In the genomic region with DNA sequence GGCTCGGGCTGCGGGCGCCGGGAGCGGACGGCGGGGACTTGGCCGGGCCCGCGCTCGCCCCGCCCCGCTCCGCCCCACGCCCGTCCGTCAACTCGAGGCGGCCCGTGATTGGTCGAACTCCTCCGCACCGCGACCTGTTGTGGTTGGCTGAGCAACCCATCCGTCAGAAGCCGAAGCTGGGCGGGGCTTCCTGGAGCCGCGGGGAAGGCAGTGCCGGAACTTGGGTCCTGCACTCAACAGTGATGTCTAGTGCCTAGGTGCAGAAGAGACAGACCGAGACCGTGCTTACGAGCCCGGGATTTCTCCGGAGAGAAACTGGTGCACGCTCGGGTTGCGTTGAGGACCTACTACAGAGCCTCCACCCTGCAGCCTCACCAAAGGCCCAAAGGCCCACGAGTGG, we compare ENCODE assay signal across 7 mouse cellular contexts. TPM values are rescaled to one million over a fixed set of nuclear protein-coding genes. Genes with fewer than 3 reads are reported as not detected.
DNase-seq lines count a peak whose midpoint lies in the region; ATAC-seq lines count a peak whose summit lies in the region.

A gene (minus strand): TSS at position 58 of the 400 bp plus-strand sequence.
A gene (plus strand): TSS at position 210 of the 400 bp plus-strand sequence.

- no peaks in the 10 kb centered on the region for H3K27me3 ChIP-seq in embryonic facial prominence, embryonic 10.5 days (replicated peaks; ENCODE audit: low read depth, poor library complexity, severe bottlenecking)
- H3K27me3 ChIP-seq in limb, embryonic 10.5 days (ENCODE audit: low read depth, poor library complexity, severe bottlenecking): no peaks in the 10 kb centered on the region
- H3K27me3 ChIP-seq in midbrain, embryonic 13.5 days: no peaks in the 10 kb centered on the region

- H3K4me1 ChIP-seq in embryonic facial prominence, embryonic 10.5 days: peaks cover 34% of the 10 kb centered on the region
- peaks cover 32% of the 10 kb centered on the region for H3K4me1 ChIP-seq in limb, embryonic 10.5 days
- peaks cover 32% of the 10 kb centered on the region for H3K4me1 ChIP-seq in midbrain, embryonic 13.5 days (replicated peaks)

- peak within 1 kb of the TSS; percentile 98 for H3K4me2 ChIP-seq in midbrain, embryonic 13.5 days (replicated peaks)

- DNase-seq in adrenal gland, postnatal 10 days: peak; percentile 99
- peak; percentile 99 for DNase-seq in embryonic facial prominence, embryonic 10.5 days (ENCODE audit: low spot score)
- DNase-seq in kidney, adult 11 months: peak; percentile 97
- peak; percentile 99 for DNase-seq in limb, embryonic 10.5 days (ENCODE audit: low spot score)
- DNase-seq in spleen, adult 12 weeks (ENCODE audit: low spot score): peak; percentile 98

- H3K4me3 ChIP-seq in embryonic facial prominence, embryonic 10.5 days: peak within 1 kb of the TSS; percentile 95
- peak within 1 kb of the TSS; percentile 85 for H3K4me3 ChIP-seq in limb, embryonic 10.5 days
- peak within 1 kb of the TSS; percentile 77 for H3K4me3 ChIP-seq in midbrain, embryonic 13.5 days (replicated peaks)

- WGBS in embryonic facial prominence, embryonic 10.5 days: under 1% methylated on average over 39 of the region's 39 CpGs
- under 1% methylated on average over 29 of the region's 39 CpGs for WGBS in limb, embryonic 10.5 days
- WGBS in midbrain, embryonic 13.5 days: under 1% methylated on average over 36 of the region's 39 CpGs

- peak within 1 kb of the TSS; percentile 93 for H3K27ac ChIP-seq in embryonic facial prominence, embryonic 10.5 days (replicated peaks)
- H3K27ac ChIP-seq in limb, embryonic 10.5 days: peak within 1 kb of the TSS; percentile 92
- H3K27ac ChIP-seq in midbrain, embryonic 13.5 days: peak within 1 kb of the TSS; percentile 85

- no peaks in the 10 kb centered on the region for H3K9me3 ChIP-seq in embryonic facial prominence, embryonic 10.5 days
- H3K9me3 ChIP-seq in limb, embryonic 10.5 days (replicated peaks): no peaks in the 10 kb centered on the region
- H3K9me3 ChIP-seq in midbrain, embryonic 13.5 days: no peaks in the 10 kb centered on the region

- H3K36me3 ChIP-seq in embryonic facial prominence, embryonic 10.5 days (replicated peaks): peaks cover 41% of the 10 kb centered on the region
- peaks cover 39% of the 10 kb centered on the region for H3K36me3 ChIP-seq in limb, embryonic 10.5 days
- H3K36me3 ChIP-seq in midbrain, embryonic 13.5 days: peaks cover 34% of the 10 kb centered on the region

- peak; percentile 89 for ATAC-seq in granulocyte monocyte progenitor cell, adult 5-6 weeks (replicated peaks; ENCODE audit: poor library complexity, severe bottlenecking)
- ATAC-seq in midbrain, embryonic 13.5 days: peak; percentile 93

- peak within 1 kb of the TSS; percentile 97 for H3K9ac ChIP-seq in midbrain, embryonic 13.5 days (replicated peaks)

RNA-seq across cellular contexts. Expression of the first gene that starts in this region (rescaled TPM):
- total RNA-seq in adrenal gland, postnatal 10 days (2021): 10 to 100 TPM; 87.8 to 91.9 TPM
- 94.3 and 94.9 TPM in 2 replicates for polyA plus RNA-seq in embryonic facial prominence, embryonic 10.5 days (2016; fragmentation: Nextera tagmentation; extraction: Ambion mirVana)
- total RNA-seq in granulocyte monocyte progenitor cell, adult 5-6 weeks (2014; fragmentation: Nextera tagmentation): 57.4 and 69.3 TPM in 2 replicates
- total RNA-seq in granulocyte monocyte progenitor cell, adult 5-6 weeks (2017): 24.9 and 28.8 TPM in 2 replicates
- 101 and 104 TPM in 2 replicates for polyA plus RNA-seq in limb, embryonic 10.5 days (2016; fragmentation: Nextera tagmentation; extraction: Ambion mirVana)
- polyA plus RNA-seq in midbrain, embryonic 13.5 days (2015; fragmentation: Nextera tagmentation; extraction: Ambion mirVana): 86.4 and 114 TPM in 2 replicates

RNA-seq across cellular contexts. Expression of the second gene that starts in this region (rescaled TPM):
- total RNA-seq in adrenal gland, postnatal 10 days (2021): 1 to 10 TPM; 6.8 to 8.6 TPM
- polyA plus RNA-seq in embryonic facial prominence, embryonic 10.5 days (2016; fragmentation: Nextera tagmentation; extraction: Ambion mirVana): 15.1 and 18.1 TPM in 2 replicates
- 1.4 and 2.4 TPM in 2 replicates for total RNA-seq in granulocyte monocyte progenitor cell, adult 5-6 weeks (2014; fragmentation: Nextera tagmentation)
- total RNA-seq in granulocyte monocyte progenitor cell, adult 5-6 weeks (2017): 0.52 and 0.62 TPM in 2 replicates
- 14.0 and 21.8 TPM in 2 replicates for polyA plus RNA-seq in limb, embryonic 10.5 days (2016; fragmentation: Nextera tagmentation; extraction: Ambion mirVana)
- 13.9 and 15.6 TPM in 2 replicates for polyA plus RNA-seq in midbrain, embryonic 13.5 days (2015; fragmentation: Nextera tagmentation; extraction: Ambion mirVana)

Comparison
In these comparisons a context has a peak if more than half of its experiments do, and no peak if none do; other contexts are left out.
1. Peak in every context shown above with its lines: DNase-seq, ATAC-seq, H3K4me3 ChIP-seq and H3K27ac ChIP-seq.